28 mouse cellular contexts compared by ENCODE assay signal in the genomic region with DNA sequence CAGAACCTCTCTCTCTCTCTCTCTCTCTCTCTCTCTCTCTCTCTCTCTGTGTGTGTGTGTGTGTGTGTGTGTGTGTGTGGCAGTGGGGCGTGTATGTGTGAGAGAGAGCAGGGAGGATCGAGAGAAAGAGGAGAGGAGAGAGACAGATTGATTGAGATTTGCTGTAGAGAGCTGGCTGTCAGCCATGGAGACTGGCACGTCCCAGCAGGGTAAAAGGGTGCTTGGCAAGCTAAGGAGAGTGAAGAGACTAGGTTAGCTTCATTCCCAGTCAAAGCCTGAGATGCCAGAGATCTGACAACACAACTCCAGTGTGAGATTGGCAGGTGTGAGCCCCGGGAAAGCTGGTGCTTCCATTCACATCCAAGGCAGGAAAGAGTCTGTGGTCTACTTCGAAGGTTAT. TPM values are rescaled to one million over a fixed set of nuclear protein-coding genes. Genes with fewer than 3 reads are reported as not detected.
DNase-seq lines count a peak whose midpoint lies in the region; ATAC-seq and TF ChIP-seq lines count a peak whose summit lies in the region.
"Had no signal": no experiment of that assay in that cellular context is flagged by ENCODE, and none has a peak within 500 bp of the region (broad histone marks: within the 10 kb centered on the region; RNA-seq: fewer than 3 reads in every experiment).

No protein-coding gene starts in this region.

- 35% methylated on average over 5 of the region's 5 CpGs for WGBS in forebrain, embryonic 15.5 days
- WGBS in forebrain, embryonic 11.5 days, result 62% methylated on average over 4 of the region's 5 CpGs
- WGBS in neural tube, embryonic 13.5 days, result 54% methylated on average over 5 of the region's 5 CpGs

- peak; percentile 18 for DNase-seq in adrenal gland, postnatal 14 days
- no peak for DNase-seq in adrenal gland, adult 2 months
- no peak for DNase-seq in forebrain, embryonic 11.5 days (ENCODE audit: low spot score)
- no peak for DNase-seq in neural tube, embryonic 10.5 days (ENCODE audit: extremely low spot score, low spot score)
- peak; percentile 91 for DNase-seq in brain, embryonic 14.5 days (ENCODE audit: low read depth)
- no peak for DNase-seq in urinary bladder, adult 2 months (ENCODE audit: low spot score)
- DNase-seq: cerebellum, adult 11-12 months; gastrocnemius, postnatal 25 days; heart, adult 11 months; kidney, adult 18-20 months; kidney, postnatal 4 days; lung, adult 2 months; lung, postnatal 14 days; midbrain, embryonic 14.5 days; right cerebral cortex, postnatal 14 days; spleen, adult 18-20 months; thymus, postnatal 14 days had no signal

- no peak overlapping the region for H3K9ac ChIP-seq in forebrain, embryonic 15.5 days (replicated peaks)
- H3K9ac ChIP-seq in forebrain, embryonic 11.5 days (ENCODE audit: low read length), result no peak overlapping the region
- no peak overlapping the region for H3K9ac ChIP-seq in neural tube, embryonic 13.5 days
- H3K9ac ChIP-seq: embryonic facial prominence, embryonic 15.5 days; heart, embryonic 15.5 days; limb, embryonic 12.5 days; liver, embryonic 12.5 days had no signal

- ATAC-seq in forebrain, embryonic 15.5 days (replicated peaks), result peak; percentile 90
- no peak for ATAC-seq in forebrain, embryonic 11.5 days (replicated peaks; ENCODE audit: low FRiP score)
- peak; percentile 38; the same call in 1 of the 2 replicates for ATAC-seq in neural tube, embryonic 13.5 days (ENCODE audit: low read depth)
- ATAC-seq: hindbrain, embryonic 16.5 days; liver, embryonic 12.5 days had no signal

- H3K4me1 ChIP-seq in forebrain, embryonic 15.5 days, result peaks cover 18% of the 10 kb centered on the region
- H3K4me1 ChIP-seq in forebrain, embryonic 11.5 days (replicated peaks; ENCODE audit: control insufficient read depth, insufficient read depth, low read length), result no peaks in the 10 kb centered on the region
- H3K4me1 ChIP-seq in neural tube, embryonic 13.5 days (replicated peaks), result peaks cover 14% of the 10 kb centered on the region
- H3K4me1 ChIP-seq: embryonic facial prominence, embryonic 15.5 days; heart, embryonic 10.5 days; heart, embryonic 15.5 days had no signal

- H3K4me2 ChIP-seq in forebrain, embryonic 15.5 days (replicated peaks), result no peak overlapping the region
- H3K4me2 ChIP-seq in forebrain, embryonic 11.5 days (ENCODE audit: low read depth, low read length, severe bottlenecking), result no peak overlapping the region
- no peak overlapping the region for H3K4me2 ChIP-seq in neural tube, embryonic 13.5 days
- H3K4me2 ChIP-seq: embryonic facial prominence, embryonic 15.5 days; heart, embryonic 15.5 days; limb, embryonic 12.5 days; liver, embryonic 12.5 days had no signal

- H3K27me3 ChIP-seq in forebrain, embryonic 15.5 days, result no peaks in the 10 kb centered on the region
- no peaks in the 10 kb centered on the region for H3K27me3 ChIP-seq in forebrain, embryonic 11.5 days (ENCODE audit: control insufficient read depth, insufficient read depth, low read length)
- no peaks in the 10 kb centered on the region for H3K27me3 ChIP-seq in neural tube, embryonic 13.5 days
- H3K27me3 ChIP-seq: embryonic facial prominence, embryonic 15.5 days; heart, embryonic 15.5 days; limb, embryonic 12.5 days had no signal

- no peaks in the 10 kb centered on the region for H3K36me3 ChIP-seq in forebrain, embryonic 15.5 days
- H3K36me3 ChIP-seq in forebrain, embryonic 11.5 days (ENCODE audit: control insufficient read depth, insufficient read depth, low read length), result no peaks in the 10 kb centered on the region
- H3K36me3 ChIP-seq in neural tube, embryonic 13.5 days, result no peaks in the 10 kb centered on the region
- H3K36me3 ChIP-seq: embryonic facial prominence, embryonic 10.5 days; embryonic facial prominence, embryonic 15.5 days; G1E; heart, embryonic 10.5 days; heart, embryonic 15.5 days; limb, embryonic 12.5 days; liver, embryonic 12.5 days had no signal

- no peak overlapping the region for H3K4me3 ChIP-seq in forebrain, embryonic 15.5 days
- no peak overlapping the region for H3K4me3 ChIP-seq in forebrain, embryonic 11.5 days (ENCODE audit: low read depth, low read length)
- no peak overlapping the region for H3K4me3 ChIP-seq in neural tube, embryonic 13.5 days
- H3K4me3 ChIP-seq: embryonic facial prominence, embryonic 10.5 days; embryonic facial prominence, embryonic 15.5 days; heart, embryonic 10.5 days; heart, embryonic 15.5 days; limb, embryonic 12.5 days; liver, embryonic 12.5 days had no signal

- TF ChIP-seq CTCF in brain, embryonic 14.5 days (IDR thresholded peaks at IDR 0.05; ENCODE audit: borderline replicate concordance, extremely low read depth, insufficient read depth, insufficient read length), result no peak

- TF ChIP-seq POLR2A in brain, embryonic 14.5 days (IDR thresholded peaks at IDR 0.05; ENCODE audit: borderline replicate concordance, extremely low read depth, insufficient read depth, insufficient read length, poor library complexity, severe bottlenecking), result no peak

- peak overlapping the region; percentile 67 for H3K27ac ChIP-seq in forebrain, embryonic 15.5 days (replicated peaks)
- no peak overlapping the region for H3K27ac ChIP-seq in forebrain, embryonic 11.5 days (ENCODE audit: low read depth, low read length)
- no peak overlapping the region for H3K27ac ChIP-seq in neural tube, embryonic 13.5 days (replicated peaks)
- H3K27ac ChIP-seq: embryonic facial prominence, embryonic 10.5 days; embryonic facial prominence, embryonic 15.5 days; heart, embryonic 10.5 days; heart, embryonic 15.5 days; kidney, postnatal 0 days; limb, embryonic 12.5 days; liver, embryonic 12.5 days had no signal

- H3K9me3 ChIP-seq in forebrain, embryonic 15.5 days, result no peaks in the 10 kb centered on the region
- no peaks in the 10 kb centered on the region for H3K9me3 ChIP-seq in forebrain, embryonic 11.5 days (ENCODE audit: control insufficient read depth, low read length)
- H3K9me3 ChIP-seq in neural tube, embryonic 13.5 days, result no peaks in the 10 kb centered on the region
- H3K9me3 ChIP-seq: embryonic facial prominence, embryonic 10.5 days; embryonic facial prominence, embryonic 15.5 days; G1E; heart, embryonic 10.5 days; heart, embryonic 15.5 days; limb, embryonic 12.5 days; liver, embryonic 12.5 days had no signal

RNA-seq across cellular contexts. Expression of a gene that starts 21.5 kb away (rescaled TPM):
- 44.2 and 51.4 TPM in 2 replicates for total RNA-seq in adrenal gland, postnatal 14 days (2021)
- total RNA-seq in adrenal gland, adult 2 months (2021), result 10 to 100 TPM; 40.7 to 41.1 TPM
- 3.3 and 3.8 TPM in 2 replicates for polyA plus RNA-seq in adrenal gland, adult 2 months (2012; rRNA removed)
- polyA plus RNA-seq in forebrain, embryonic 15.5 days (2015; fragmentation: Nextera tagmentation; extraction: Ambion mirVana), result 118 and 130 TPM in 2 replicates
- 108 and 124 TPM in 2 replicates for polyA plus RNA-seq in forebrain, embryonic 11.5 days (2014; fragmentation: Nextera tagmentation; extraction: Ambion mirVana)
- polyA plus RNA-seq in neural tube, embryonic 13.5 days (2015; fragmentation: Nextera tagmentation; extraction: Ambion mirVana), result 139 and 155 TPM in 2 replicates
- polyA plus RNA-seq in brain, embryonic 14.5 days (2012; rRNA removed), result 46.3 and 54.3 TPM in 2 replicates
- 28.7 and 30.2 TPM in 2 replicates for polyA plus RNA-seq in urinary bladder, adult 2 months (2012; rRNA removed)

Comparison
In these comparisons a context has a peak if more than half of its experiments do, and no peak if none do; other contexts are left out.
1. DNase-seq: peak in adrenal gland, postnatal 14 days (single experiment) and brain, embryonic 14.5 days (single experiment); none in adrenal gland, adult 2 months (single experiment), forebrain, embryonic 11.5 days (single experiment), neural tube, embryonic 10.5 days (single experiment) and urinary bladder, adult 2 months (single experiment).